Mouse (Mus musculus) ovary, postnatal 14 days (tissue): ENCODE measurements around the gene Stoml3.
A peak's percentile ranks its signal among the peaks of the same experiment; 100 is the strongest.

Experiments
- DNase-seq: peaks from one replicate; pipeline ENCODE4 v3.0.0; 2022; ENCODE audit warnings: low spot score

The Stoml3 gene

DNA sequence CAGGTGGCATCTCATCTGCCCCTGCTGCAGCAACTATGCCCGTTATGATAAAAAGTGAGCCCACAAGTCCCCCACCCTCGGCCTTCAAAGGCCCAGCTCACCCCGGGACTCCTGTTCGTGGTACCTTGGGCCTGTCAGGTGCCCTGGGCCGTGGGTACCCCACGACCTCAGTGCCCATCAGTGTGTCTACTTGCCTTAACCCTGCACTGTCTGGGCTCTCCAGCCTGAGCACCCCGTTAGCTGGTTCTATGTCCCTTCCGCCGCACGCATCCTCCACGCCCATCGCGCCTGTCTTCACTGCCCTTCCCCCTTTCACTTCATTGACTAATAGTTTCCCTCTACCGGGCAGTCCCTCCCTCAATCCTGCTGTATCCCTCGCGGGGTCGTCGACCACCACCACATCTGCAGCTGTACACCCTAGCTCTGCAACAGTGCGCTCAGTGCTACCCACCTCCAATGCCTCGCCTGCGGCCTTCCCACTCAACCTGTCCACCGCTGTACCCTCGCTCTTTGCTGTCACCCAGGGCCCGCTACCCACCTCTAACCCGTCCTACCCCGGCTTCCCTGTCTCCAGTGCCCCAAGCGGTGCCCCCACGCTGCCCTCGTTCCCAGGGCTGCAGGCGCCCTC lies 9.9 kb upstream of the Stoml3 start:
- no peak for DNase-seq

DNA sequence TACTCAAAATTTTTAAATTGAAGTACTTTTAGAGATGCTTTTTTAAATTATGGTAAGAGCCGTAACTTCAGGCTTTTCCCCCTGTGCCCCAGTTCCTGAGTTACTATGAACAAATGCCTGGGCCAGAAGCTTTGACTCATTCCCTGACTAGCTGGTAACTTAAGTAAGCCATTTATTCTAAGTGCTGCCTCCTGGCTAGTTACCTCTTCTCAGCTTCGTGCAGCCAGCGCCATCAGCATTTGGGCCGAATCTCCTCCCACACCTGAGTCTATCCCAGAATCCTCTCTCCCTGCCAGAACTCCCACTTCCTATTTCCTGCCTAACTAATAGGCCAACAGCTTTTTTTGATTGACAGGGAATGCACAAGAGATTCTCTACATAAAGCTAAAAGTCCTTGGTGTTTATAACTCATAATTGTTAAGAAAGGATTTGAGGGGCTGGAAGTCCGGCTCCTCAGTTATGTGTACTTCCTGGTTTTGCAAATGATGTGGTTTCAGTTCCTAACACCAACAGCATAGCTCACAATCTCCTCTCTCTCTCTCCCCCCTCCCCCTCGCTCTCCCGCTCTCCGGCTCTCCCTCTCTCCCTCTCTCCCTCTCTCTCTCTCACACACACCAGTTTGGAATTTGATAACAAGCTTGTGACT lies 4.9 kb upstream of the Stoml3 start:
- no peak for DNase-seq

DNA sequence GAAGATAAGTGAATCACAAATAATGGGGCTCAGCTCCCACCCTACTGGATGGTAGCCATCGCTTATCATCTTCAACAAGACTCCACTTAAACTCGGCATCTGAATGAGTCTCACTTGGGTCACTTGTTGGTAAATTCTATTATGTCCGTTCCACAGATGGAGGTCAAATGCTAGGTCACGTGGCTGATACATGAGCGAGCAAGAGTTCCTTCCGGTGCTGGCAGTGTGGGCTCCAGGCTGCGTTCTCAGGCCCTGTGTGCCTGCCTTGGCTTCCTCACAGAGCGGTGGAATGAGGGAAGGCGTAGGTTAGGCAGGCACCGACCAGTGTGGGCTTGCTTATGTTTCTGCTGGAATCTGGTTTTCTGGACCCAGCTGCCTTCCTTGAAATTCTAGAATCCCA lies 1.9 kb upstream of the Stoml3 start:
- no peak for DNase-seq

DNA sequence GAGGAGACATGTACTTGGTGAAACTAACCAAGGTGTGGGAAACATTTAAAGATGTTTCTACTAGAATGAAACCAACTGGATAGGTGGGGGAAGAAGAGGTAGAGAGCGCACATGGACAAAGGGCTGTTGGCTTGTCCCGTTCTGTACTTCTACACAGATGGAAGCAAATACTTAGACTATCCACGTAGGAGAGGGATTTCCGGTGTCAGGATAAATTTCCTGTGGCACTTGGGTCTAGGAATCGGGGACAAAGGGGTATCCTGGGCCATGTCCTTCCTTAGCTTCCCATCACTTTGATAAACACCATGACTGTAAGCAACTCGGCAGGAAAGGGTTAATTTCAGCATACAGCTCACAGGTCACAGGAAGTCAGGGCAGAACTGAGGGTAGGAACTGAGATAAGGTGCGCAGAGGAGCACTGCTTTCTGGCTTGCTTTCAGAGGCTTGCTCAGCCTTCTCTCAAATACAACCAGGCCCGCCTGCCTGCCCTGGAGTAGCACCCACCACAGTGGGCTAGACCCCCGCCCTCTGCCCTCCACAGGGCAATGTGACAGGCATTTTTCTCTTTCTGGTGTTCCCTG lies 1.4 kb upstream of the Stoml3 start:
- no peak for DNase-seq

DNA sequence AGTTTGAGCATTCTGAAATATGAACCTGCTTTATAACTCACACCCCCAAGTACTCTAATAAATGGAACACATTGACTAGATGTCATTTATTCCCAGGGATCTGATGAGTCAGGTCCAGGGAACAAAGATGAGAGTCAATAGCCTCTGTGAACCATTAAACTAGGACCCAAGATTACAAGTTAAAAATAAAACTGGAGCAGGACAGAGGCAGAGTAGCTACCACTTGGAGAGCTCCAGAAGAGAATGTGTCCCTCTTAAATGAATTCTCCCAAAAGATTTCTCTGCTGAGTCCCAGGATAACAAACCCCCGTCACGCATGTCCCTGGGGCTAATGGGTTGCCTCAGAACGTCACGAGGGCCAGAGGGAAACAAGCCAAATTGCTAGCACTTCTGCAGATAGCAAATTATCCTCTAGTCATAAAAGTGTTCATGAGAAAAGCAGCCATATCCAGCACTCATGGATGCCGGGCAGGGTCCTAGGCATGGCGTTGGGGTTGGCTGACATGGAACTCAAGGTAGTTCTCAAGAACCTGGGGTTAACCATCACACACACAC lies 10.0 kb downstream of the Stoml3 start:
- no peak for DNase-seq

DNA sequence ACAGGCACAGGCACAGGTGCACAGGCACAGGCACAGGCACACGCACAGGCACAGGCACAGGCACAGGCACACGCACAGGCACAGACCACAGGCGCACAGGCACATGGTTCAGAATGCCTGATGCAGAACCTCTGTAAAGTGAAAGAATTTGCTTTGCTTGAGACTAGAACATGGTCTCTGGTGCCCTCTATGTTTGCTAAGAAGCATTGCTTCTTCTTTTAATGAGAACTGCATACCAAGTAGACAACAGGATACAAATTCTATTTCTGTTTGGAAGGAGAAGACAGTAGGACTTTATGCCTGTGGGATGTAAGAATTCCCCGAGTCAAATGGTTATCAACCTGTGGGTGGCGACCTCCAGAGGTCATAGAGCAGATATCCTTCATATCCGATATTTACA lies 14.0 kb downstream of the Stoml3 start:
- DNase-seq = no peak

DNA sequence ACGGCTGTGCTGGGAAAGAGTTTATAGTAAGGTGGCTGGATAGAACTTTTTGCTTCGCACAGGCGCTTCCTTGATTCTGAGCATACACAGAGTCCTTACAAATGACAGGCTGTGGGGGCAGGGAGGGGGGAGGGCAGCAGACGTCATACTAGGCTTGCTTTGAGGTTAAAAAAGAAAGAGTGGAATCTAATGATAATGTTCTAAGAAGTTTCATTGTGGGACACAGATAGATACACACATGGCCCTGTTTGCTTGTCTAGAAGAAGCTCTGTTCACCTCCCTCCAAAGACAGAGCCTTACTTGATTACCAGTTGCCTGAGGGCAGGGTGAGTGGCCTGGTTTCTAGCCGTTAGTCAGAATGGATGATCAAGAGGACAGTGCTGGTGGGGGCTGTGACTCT lies 24.6 kb downstream of the Stoml3 start:
- no peak for DNase-seq

DNA sequence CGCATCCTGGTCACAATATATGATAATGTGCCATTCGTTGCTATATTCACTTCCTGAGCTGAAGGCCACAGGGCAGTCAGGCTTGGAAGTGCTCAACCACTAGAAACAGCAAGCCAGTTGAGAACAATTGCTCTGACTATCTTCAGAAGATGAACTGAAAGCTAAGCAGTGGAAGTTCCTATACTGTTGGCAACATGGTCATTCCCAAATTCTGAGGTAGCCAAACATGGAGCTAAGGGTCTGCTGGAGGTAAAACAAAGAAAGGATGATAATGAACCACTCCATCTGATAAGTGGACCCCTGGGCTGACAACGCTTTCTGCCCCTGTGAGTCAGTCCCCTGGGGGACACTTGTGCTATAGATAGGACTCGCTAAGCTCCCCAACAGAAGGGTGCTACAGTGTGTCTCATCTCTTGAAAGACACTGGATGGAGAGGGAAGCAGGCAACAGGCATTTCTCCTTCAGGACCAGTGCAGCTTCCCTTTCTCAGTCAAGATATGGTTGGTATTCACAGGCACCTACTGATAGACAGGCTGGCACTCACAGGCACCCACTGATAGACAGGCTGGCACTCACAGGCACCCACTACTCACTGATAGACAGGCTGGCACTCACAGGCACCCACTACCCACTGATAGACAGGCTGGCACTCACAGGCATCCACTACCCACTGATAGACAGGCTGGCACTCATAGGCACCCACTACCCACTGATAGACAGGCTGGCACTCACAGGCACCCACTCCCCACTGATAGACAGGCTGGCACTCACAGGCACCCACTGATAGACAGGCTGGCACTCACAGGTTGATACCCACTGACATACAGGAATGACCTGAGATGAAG lies 26.0 kb downstream of the Stoml3 start:
- DNase-seq = no peak

DNA sequence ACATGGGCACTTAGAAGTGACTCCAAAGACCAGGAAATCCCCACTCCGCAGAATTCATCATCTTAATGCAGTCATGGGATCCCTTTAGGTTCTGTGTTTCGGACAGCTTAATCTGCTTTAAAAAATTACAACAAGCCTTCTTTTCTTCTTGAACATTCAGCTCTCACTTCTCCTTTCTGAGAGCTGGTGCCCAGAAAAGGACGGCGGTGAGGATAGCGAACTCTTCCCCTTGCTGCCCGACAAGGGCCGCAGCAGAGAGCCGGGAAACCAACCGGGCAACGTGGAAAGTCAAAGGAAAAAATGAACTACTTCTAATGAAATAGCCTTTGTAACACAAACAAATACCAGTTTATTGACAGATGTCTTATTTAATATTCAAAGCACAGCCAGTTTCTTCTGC lies 34.3 kb downstream of the Stoml3 start:
- no peak for DNase-seq

DNA sequence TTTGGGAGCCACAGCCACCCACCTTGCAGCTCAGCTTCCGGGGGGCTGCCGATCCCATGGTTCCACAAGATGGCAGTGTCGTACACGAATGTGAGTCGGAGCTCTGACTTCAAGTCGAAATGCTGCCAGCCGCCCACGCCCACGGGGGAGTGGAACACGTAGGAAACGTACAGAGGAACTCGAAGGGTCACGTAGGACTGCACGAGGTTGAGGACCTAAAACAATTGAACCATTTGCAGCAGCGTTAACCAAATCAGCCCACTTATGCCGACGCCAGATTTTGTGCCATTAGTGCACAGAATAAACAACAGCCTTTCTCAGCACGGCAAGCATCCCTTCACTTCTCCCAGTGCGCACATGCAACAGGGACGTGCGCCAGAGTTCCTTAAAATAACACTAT lies 37.3 kb downstream of the Stoml3 start:
- DNase-seq = peak; percentile 72

DNA sequence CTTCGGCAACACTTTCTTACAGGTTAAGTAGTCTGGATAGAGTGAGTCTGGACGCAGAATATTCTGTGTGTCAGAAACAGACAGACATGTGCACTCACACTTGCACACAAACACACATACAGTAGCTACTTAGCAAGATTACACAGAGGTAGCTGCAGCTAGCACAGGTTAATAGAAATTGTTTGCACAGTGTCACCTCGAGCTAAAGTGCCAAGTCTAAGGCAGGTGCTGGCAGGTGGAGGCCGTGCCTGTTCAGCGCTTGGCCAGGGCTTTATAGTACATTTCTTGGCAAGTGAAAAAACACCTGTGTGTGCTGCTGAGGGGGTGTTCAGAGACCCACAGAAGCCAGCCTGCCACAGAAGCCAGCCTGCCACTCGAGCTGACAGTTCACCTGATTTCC lies 41.9 kb downstream of the Stoml3 start:
- no peak for DNase-seq

DNA sequence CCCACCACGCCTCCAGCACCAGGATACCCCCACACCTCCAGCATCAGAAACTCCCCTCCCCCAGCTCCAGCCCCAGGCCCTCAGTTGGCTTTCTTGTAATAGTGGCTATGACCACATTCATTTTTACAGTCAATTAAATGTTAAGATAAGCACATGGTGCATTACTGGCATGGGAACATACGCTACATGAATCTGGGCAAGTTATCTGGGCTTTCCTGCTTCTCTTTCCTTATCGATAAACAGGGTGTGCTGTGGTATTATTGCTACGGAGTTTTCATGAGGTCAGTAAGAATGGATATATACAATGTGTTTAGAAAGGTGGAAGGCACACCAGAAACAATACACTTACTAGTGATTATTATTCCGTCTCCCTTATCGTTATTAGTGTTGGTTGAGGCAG lies 43.6 kb downstream of the Stoml3 start:
- no peak for DNase-seq

DNA sequence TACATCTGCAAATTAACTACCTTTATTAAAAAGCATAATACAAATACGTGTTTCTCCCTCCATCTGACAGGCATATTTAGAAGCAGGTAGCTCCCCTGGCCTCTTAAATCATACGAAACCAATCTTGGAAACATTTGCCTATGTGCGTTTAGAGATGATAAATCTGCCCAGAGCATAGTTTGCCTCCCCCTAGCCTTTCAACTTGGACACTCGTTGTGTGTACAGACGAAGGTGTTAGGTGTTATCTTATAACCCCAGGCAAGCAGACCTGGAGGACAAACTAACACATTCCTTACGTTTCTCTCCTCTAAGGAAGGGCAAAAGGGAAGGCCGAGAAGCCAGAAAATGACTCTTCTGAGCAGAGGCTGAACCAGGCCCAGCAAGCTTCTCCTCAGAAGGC lies 64.2 kb downstream of the Stoml3 start:
- DNase-seq = no peak

DNA sequence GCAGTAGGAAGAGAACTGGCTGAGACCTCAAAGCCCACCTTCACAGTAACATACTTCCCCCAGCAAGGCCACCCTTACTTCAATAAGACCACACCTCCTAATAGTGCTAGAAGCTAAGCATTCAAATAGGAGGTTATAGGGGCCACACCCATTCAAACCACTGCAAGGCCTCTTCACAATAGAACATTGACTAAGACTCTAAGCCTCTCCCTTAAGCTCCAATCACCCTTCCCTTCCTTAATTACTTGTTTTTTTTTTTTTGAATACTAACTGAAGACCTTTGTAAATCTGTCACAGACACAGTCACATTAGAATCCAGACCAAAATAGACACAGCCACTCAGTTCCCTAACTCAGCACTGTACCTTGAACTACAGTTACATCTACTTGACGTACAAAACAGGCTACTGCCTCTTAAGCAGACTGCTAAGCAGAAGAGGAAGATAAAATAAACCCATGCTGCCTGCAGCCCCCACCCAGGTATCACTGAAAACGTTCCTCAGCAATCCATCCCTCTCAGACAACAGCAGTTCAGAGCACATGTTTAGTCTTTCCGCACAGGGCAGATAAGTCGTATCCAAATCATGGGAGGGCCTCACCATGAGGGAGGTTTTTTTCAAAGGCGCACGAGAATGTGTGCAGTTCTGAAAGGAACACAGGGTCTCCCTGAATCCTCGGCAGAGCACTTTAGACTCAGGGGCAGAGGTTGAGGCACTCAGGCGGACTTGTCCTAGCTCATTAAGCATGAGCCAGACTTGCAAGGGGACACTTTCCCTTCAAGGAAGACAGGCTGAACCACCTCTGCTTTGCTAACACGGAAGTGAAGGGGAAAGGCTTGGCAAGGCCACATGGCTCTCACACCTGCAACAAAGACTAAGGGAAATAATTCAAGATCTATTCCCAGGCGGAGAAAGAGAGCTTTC lies 66.8 kb downstream of the Stoml3 start:
- no peak for DNase-seq

DNA sequence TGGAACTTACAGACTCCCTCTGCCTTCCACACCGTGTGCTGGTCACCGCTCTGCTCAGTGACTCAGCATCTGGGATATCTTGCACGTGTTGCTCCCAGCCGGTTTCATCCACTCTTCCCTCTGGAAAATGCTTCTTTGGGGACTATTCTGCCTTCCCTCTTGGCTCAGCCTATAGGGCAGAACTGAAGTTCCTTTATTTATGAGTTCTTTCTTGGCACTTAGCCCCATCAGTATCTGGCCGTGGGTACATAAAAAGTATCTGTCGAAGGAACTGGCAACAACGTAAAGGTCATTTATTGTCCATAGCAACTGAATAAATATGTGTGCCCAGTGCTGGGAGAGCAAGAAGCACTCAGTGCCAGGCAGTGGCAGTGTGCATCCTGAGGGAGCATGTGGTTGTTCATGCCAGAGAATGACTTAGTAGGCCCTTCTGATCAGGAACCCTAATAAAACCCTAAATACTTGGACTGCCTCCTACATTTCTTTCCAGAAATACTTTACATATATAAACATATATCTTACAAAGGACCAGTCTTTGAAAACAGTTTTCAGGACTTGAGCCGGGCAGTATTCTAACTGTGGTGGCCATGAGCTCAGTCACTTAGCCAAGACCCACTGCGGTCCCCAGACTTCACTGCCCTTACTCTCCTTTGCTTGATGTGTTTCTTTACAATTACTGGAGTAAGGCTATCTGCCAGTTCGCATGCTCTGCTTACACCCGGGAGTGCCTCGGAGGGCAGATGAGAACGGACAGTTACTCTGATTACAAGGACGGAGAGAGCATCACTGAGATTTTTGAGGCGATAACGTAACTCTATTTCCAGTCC lies 69.1 kb downstream of the Stoml3 start:
- no peak for DNase-seq
